Mouse (Mus musculus) ES-E14 (cell line): ENCODE data around the gene Rbbp8nl. TPM values are rescaled to one million over a fixed set of nuclear protein-coding genes. Genes with fewer than 3 reads are reported as not detected.
A peak's percentile ranks its signal among the peaks of the same experiment; 100 is the strongest.

Experiments used
- DNase-seq: peaks from one replicate; pipeline ENCODE4 v3.0.0-alpha.2; 2013; ENCODE audit warnings: low read depth, low spot score
- H3K27ac ChIP-seq: 2 replicates; pipeline ENCODE4 v1.5.1; 2012; ENCODE audit warnings: low read depth, mild to moderate bottlenecking, low read length, moderate library complexity, mixed read lengths; ENCODE audit not compliant: poor library complexity, insufficient read depth, severe bottlenecking
- H3K36me3 ChIP-seq: 2 replicates; pipeline ENCODE4 v1.6.1; 2012; ENCODE audit warnings: mild to moderate bottlenecking, low read length, moderate library complexity, mixed read lengths; ENCODE audit not compliant: control insufficient read depth, poor library complexity, insufficient read depth, severe bottlenecking
- H3K4me1 ChIP-seq, 2 experiments: fragments of 150-350 bp in 1 of 2; sonication (generic) in 1 of 2; 2 replicates each; pipeline ENCODE4 v1.6.1; 2012; ENCODE audit warnings: low read length in 2 of 2, mild to moderate bottlenecking in 1 of 2, mixed read lengths in 1 of 2; ENCODE audit not compliant: control insufficient read depth in 2 of 2, insufficient read depth in 2 of 2, poor library complexity in 1 of 2
- H3K4me3 ChIP-seq, 2 experiments: fragments of 150-350 bp in 1 of 2; sonication (generic) in 1 of 2; 2 replicates each; pipeline ENCODE4 v1.5.1; 2012; ENCODE audit warnings: low read length in 2 of 2, low read depth in 1 of 2, mild to moderate bottlenecking in 1 of 2, mixed read lengths in 1 of 2; ENCODE audit not compliant: insufficient read depth in 1 of 2, poor library complexity in 1 of 2, severe bottlenecking in 1 of 2
- H3K9ac ChIP-seq: 2 replicates; pipeline ENCODE4 v1.6.1; 2012; ENCODE audit warnings: low read depth, mild to moderate bottlenecking, low read length, mixed read lengths; ENCODE audit not compliant: poor library complexity, insufficient read depth, severe bottlenecking
- H3K9me3 ChIP-seq: fragments of 150-350 bp; sonication (generic); 2 replicates; pipeline ENCODE4 v1.6.1; 2012; ENCODE audit warnings: low read depth, mild to moderate bottlenecking, low read length; ENCODE audit not compliant: control insufficient read depth, insufficient read depth
- CHD2 ChIP-seq: IDR thresholded peaks from 2 replicates; pipeline ENCODE4 v1.6.1; 2014; ENCODE audit warnings: mild to moderate bottlenecking, low read depth, low read length, inconsistent platforms
- HCFC1 ChIP-seq: IDR thresholded peaks from 2 replicates; pipeline ENCODE4 v1.6.1; 2012; ENCODE audit warnings: low read length, inconsistent platforms, borderline replicate concordance; ENCODE audit not compliant: insufficient read depth
- MAFK ChIP-seq: IDR thresholded peaks from 2 replicates; pipeline ENCODE4 v1.6.1; 2014; ENCODE audit warnings: mild to moderate bottlenecking, low read depth, low read length, inconsistent platforms; ENCODE audit not compliant: insufficient read depth
- ZC3H11A ChIP-seq: IDR thresholded peaks from 2 replicates; pipeline ENCODE4 v1.6.1; 2012; ENCODE audit warnings: low read depth, mild to moderate bottlenecking, inconsistent platforms, low read length, borderline replicate concordance
- ZNF384 ChIP-seq: IDR thresholded peaks from 2 replicates; pipeline ENCODE4 v1.6.1; 2012; ENCODE audit warnings: low read depth, low read length, inconsistent platforms
- in situ Hi-C, 2 experiments: fragments of 600-800 bp; cut with MboI; formaldehyde crosslinking; loops; one replicate each; pipeline ENCODE4 v1.15.1; 2025; ENCODE audit warnings: low sequenced_read_pairs in 2 of 2, inconsistent platforms in 1 of 2; ENCODE audit not compliant: unreplicated experiment in 2 of 2
- total RNA-seq: library from RNA; depleted of rRNA; stranded (reverse); fragments of 300-350 nt; gene quantifications from 2 replicates; pipeline ENCODE4 v1.2.3, GENCODE M21; 2012

Gene Rbbp8nl
- total RNA-seq, 1 experiment = 0.54 TPM

DNA sequence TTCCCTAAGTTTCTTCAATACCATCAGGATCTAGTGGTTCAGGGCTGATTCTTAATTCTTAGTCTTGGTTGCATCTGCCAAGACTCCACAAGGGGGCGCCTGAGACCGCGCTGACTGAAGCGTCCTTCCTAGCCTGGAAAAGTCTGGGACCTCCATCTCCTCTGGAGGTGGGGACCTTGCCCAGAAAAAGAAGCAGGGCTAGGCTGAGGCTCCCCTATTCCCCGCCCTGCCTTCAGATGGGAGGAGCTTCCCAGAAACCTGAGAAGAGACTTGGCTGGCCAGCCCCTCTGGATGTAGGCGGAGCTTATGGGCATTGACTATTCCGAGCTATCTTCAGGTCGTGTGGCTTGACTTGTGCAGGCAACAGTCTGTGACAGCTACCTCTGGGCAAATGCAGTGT lies 13.8 kb downstream of the Rbbp8nl start:
- no peaks in the 10 kb centered on the region for H3K9me3 ChIP-seq
- 0 out of 4 replicates have a peak overlapping the region, but pooled peaks of 1 of the 2 experiments have one; percentile 14 for H3K4me3 ChIP-seq
- TF ChIP-seq ZC3H11A (peak; percentile 95), MAFK (no peak)
- in situ Hi-C loops = loop anchor here in 1 of 2 experiments (10.0 kb wide), 1 partner anchor 69 kb away; no protein-coding TSS in a partner anchor
- no peak overlapping the region for H3K9ac ChIP-seq
- H3K27ac ChIP-seq = no peak overlapping the region
- peak; percentile 97 for DNase-seq
- H3K36me3 ChIP-seq = peaks cover 4% of the 10 kb centered on the region; the same call in 1 of the 2 replicates
- peaks cover 0 to 33% of the 10 kb centered on the region in 2 experiments; a peak in 3 of 4 replicates for H3K4me1 ChIP-seq

DNA sequence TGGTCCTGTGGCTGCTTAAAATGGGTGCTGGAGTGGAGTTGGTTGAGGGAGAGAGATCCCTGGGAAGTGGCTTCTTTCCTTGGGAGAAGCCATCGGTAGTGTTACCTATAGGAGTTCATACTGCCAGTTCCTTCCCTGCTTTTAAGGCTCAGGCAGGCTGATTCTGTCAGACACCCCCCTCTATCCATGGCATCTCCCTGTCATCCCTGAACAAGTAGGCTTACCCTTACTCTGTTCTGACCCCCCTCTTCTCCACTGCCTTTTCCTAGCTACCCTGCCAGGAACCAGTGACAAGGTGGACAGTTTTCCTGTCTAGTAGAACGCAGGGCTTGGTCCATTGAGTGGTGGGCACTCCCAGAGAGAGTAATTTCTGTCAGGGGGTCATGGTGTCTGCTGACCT lies 15.2 kb downstream of the Rbbp8nl start:
- H3K36me3 ChIP-seq = peaks cover 7% of the 10 kb centered on the region; the same call in 1 of the 2 replicates
- no peaks in the 10 kb centered on the region for H3K9me3 ChIP-seq
- H3K4me1 ChIP-seq = peaks cover 0 to 29% of the 10 kb centered on the region in 2 experiments; a peak in 3 of 4 replicates
- DNase-seq = no peak
- in situ Hi-C loops = loop anchor here (5.0 to 10.0 kb wide), 2 partner anchors 70 to 73 kb away; no protein-coding TSS in a partner anchor
- TF ChIP-seq MAFK = no peak
- no peak for TF ChIP-seq CHD2
- TF ChIP-seq ZNF384 = no peak
- TF ChIP-seq ZC3H11A = no peak
- TF ChIP-seq HCFC1 = no peak
- H3K4me3 ChIP-seq = no peak overlapping the region
- H3K9ac ChIP-seq = no peak overlapping the region
- no peak overlapping the region for H3K27ac ChIP-seq

DNA sequence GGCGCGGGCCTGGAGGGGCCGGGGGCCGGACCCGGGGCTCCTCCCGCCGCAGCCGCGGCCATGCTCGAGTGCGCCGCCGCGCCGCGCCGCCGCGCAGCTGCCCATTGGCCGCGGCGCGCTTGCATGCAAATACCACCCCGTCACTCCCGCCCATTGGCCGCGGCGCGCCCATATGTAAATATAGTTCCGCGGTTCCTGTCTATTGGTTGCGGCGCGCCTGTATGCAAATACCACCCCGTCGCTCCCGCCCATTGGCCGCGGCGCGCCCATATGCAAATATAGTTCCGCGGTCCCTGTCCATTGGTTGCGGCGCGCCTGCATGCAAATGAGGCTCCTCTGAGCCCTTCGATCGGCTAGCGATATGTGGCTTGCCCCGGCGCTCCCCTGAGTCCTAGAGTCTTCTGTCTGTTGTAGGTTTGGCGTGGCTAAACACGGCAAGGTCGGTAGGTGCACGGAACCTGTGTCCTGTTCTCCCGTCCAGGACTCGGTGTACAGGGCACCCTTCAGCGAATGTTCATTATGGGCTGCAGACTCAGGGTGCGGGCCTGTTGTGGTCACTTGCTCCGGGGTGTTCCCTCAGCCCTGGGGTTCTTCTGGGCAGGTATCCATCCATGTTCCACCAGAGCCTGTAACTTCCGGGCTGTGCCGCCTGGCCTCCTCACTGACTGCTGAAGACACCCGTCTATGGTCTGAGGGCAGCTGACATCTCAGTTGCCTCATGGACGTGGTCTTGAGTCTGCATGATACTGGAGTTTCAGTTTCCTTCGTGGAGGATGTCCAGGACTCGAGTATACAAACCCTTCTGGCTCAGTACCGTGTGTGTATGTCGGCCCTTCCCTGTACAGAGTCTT lies 16.1 kb downstream of the Rbbp8nl start, which contains the start of gene Cables2:
Gene Cables2 (minus strand): TSS at position 103 of the 851 bp plus-strand sequence.
- Histone ChIP-seq H3K9me3 (no peaks in the 10 kb centered on the region), H3K27ac (no peak within 1 kb of the TSS), H3K36me3 (peaks cover 7% of the 10 kb centered on the region; the same call in 1 of the 2 replicates), H3K4me3 (peak within 1 kb of the TSS; percentile 78), H3K4me1 (peaks cover 0 to 29% of the 10 kb centered on the region in 2 experiments; a peak in 3 of 4 replicates), H3K9ac (peak within 1 kb of the TSS; percentile 81)
- TF ChIP-seq CHD2 = peak; percentile 57; the same call in 1 of the 2 replicates
- TF ChIP-seq ZNF384 = no peak
- no peak for TF ChIP-seq MAFK
- in situ Hi-C loops = loop anchor here (5.0 to 10.0 kb wide), 2 partner anchors 71 to 74 kb away; no protein-coding TSS in a partner anchor
- DNase-seq = peak; percentile 93

GRCm38 (mm10) chr2:180272884-180273321 lies 16.8 kb downstream of the Rbbp8nl start:
- in situ Hi-C loops = loop anchor here (5.0 to 10.0 kb wide), 2 partner anchors 72 to 74 kb away; no protein-coding TSS in a partner anchor
- no peak for DNase-seq
- Histone ChIP-seq H3K27ac (no peak overlapping the region), H3K36me3 (peaks cover 7% of the 10 kb centered on the region; the same call in 1 of the 2 replicates), H3K4me3 (peak overlapping the region; percentile 78), H3K4me1 (peaks cover 0 to 23% of the 10 kb centered on the region in 2 experiments; a peak in 3 of 4 replicates), H3K9me3 (no peaks in the 10 kb centered on the region), H3K9ac (peak overlapping the region; percentile 81)
- TF ChIP-seq ZC3H11A = no peak
- no peak for TF ChIP-seq MAFK
- TF ChIP-seq HCFC1 = no peak
- no peak for TF ChIP-seq CHD2
- TF ChIP-seq ZNF384 = no peak
